Comparison of ENCODE assay signal across 28 mouse cellular contexts in the genomic region with DNA sequence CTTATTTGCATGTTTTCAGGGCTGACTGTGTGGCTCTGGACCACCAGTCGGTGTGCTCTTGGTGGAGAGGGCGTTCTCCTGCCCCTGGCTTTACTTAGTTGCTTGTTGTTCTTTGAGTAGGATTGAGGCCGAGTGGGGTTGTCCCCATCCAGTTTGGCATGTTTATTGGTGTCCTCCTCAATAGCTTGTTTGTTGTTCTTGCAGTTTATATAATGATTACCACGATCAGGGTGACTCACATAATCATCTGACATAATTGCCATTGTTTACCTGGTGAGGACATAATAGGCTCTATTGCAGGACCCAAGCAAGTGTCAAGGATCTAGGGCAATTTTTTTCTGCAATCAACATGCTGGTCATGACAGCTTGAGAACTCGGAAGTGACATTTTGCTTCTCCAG. TPM values are rescaled to one million over a fixed set of nuclear protein-coding genes. Genes with fewer than 3 reads are reported as not detected.
A peak's percentile ranks its signal among the peaks of the same experiment; 100 is the strongest.
DNase-seq lines count a peak whose midpoint lies in the region; ATAC-seq lines count a peak whose summit lies in the region.
"Had no signal": no experiment of that assay in that cellular context is flagged by ENCODE, and none has a peak within 500 bp of the region (broad histone marks: within the 10 kb centered on the region; RNA-seq: fewer than 3 reads in every experiment).

No protein-coding gene starts in this region.

- no peak overlapping the region; the same call in 1 of the 2 replicates for H3K27ac ChIP-seq in limb, embryonic 13.5 days
- H3K27ac ChIP-seq in limb, embryonic 10.5 days: no peak overlapping the region
- H3K27ac ChIP-seq: embryonic facial prominence, embryonic 12.5 days; embryonic facial prominence, embryonic 15.5 days; gastrocnemius, adult 2 months; heart, adult 2 months; heart, embryonic 10.5 days; heart, embryonic 13.5 days; hindbrain, embryonic 10.5 days; hindbrain, embryonic 13.5 days had no signal

- no peaks in the 10 kb centered on the region for H3K9me3 ChIP-seq in limb, embryonic 13.5 days
- H3K9me3 ChIP-seq in limb, embryonic 10.5 days (replicated peaks): no peaks in the 10 kb centered on the region
- H3K9me3 ChIP-seq: embryonic facial prominence, embryonic 12.5 days; embryonic facial prominence, embryonic 15.5 days; G1E; heart, embryonic 10.5 days; heart, embryonic 13.5 days; hindbrain, embryonic 10.5 days; hindbrain, embryonic 13.5 days had no signal

- H3K4me2 ChIP-seq in limb, embryonic 13.5 days (replicated peaks): peak overlapping the region; percentile 30; the same call in 1 of the 2 replicates
- H3K4me2 ChIP-seq: embryonic facial prominence, embryonic 12.5 days; embryonic facial prominence, embryonic 15.5 days; heart, embryonic 13.5 days; hindbrain, embryonic 13.5 days had no signal

- no peak for ATAC-seq in limb, embryonic 13.5 days (ENCODE audit: low FRiP score, low read depth)
- ATAC-seq: forebrain, embryonic 14.5 days; forebrain, postnatal 0 days; hindbrain, embryonic 16.5 days had no signal

- H3K36me3 ChIP-seq in limb, embryonic 13.5 days: 0 out of 2 replicates have a peak, but pooled peaks cover 6% of the 10 kb centered on the region
- peaks cover 9% of the 10 kb centered on the region; the same call in 1 of the 2 replicates for H3K36me3 ChIP-seq in limb, embryonic 10.5 days
- H3K36me3 ChIP-seq: embryonic facial prominence, embryonic 12.5 days; embryonic facial prominence, embryonic 15.5 days; G1E; heart, embryonic 10.5 days; hindbrain, embryonic 10.5 days; hindbrain, embryonic 13.5 days had no signal

- no peaks in the 10 kb centered on the region for H3K27me3 ChIP-seq in limb, embryonic 13.5 days
- no peaks in the 10 kb centered on the region for H3K27me3 ChIP-seq in limb, embryonic 10.5 days (ENCODE audit: low read depth, poor library complexity, severe bottlenecking)
- H3K27me3 ChIP-seq: CH12.LX; embryonic facial prominence, embryonic 12.5 days; embryonic facial prominence, embryonic 15.5 days; heart, embryonic 13.5 days; hindbrain, embryonic 13.5 days had no signal

- H3K9ac ChIP-seq in limb, embryonic 13.5 days: no peak overlapping the region
- H3K9ac ChIP-seq: embryonic facial prominence, embryonic 12.5 days; embryonic facial prominence, embryonic 15.5 days; forebrain, postnatal 0 days; heart, embryonic 13.5 days; hindbrain, embryonic 13.5 days had no signal

- peaks cover 65% of the 10 kb centered on the region for H3K4me1 ChIP-seq in limb, embryonic 13.5 days
- peaks cover 46% of the 10 kb centered on the region for H3K4me1 ChIP-seq in limb, embryonic 10.5 days

- 51% methylated on average over 5 of the region's 5 CpGs for WGBS in limb, embryonic 13.5 days
- 48% methylated on average over 5 of the region's 5 CpGs for WGBS in limb, embryonic 10.5 days

- DNase-seq in heart, adult 11 months: peak; percentile 79
- DNase-seq in heart, postnatal 25 days (ENCODE audit: low spot score): no peak
- DNase-seq in limb, embryonic 10.5 days (ENCODE audit: low spot score): no peak
- DNase-seq in 416B (ENCODE audit: low read depth): peak; percentile 15
- no peak for DNase-seq in kidney, postnatal 36 days
- DNase-seq: adrenal gland, adult 2 months; adrenal gland, postnatal 14 days; B cell, adult 2 months; cerebellum, adult 11 months; cerebellum, adult 2 months; cerebellum, adult 9-11 months; cerebellum, postnatal 25 days; forebrain, postnatal 0 days; gastrocnemius, adult 2 months; gastrocnemius, postnatal 14 days; heart, adult 2 months; heart, postnatal 14 days had no signal

- intact Hi-C loops in heart, postnatal 25 days (cut with DNase I): no loop called here

- H3K4me3 ChIP-seq in limb, embryonic 13.5 days: no peak overlapping the region
- H3K4me3 ChIP-seq in limb, embryonic 10.5 days: no peak overlapping the region
- H3K4me3 ChIP-seq: embryonic facial prominence, embryonic 12.5 days; embryonic facial prominence, embryonic 15.5 days; gastrocnemius, adult 2 months; heart, adult 2 months; heart, embryonic 10.5 days; heart, embryonic 13.5 days; hindbrain, embryonic 10.5 days; hindbrain, embryonic 13.5 days had no signal

RNA-seq across cellular contexts. Expression of a gene that starts 5.0 kb away (rescaled TPM):
- 10 to 100 TPM; 16.6 to 26.1 TPM for total RNA-seq in heart, postnatal 25 days (2021)
- polyA plus RNA-seq in limb, embryonic 13.5 days (2015; fragmentation: Nextera tagmentation; extraction: Ambion mirVana): 58.1 and 60.6 TPM in 2 replicates
- 52.0 and 59.6 TPM in 2 replicates for polyA plus RNA-seq in limb, embryonic 10.5 days (2016; fragmentation: Nextera tagmentation; extraction: Ambion mirVana)

RNA-seq across cellular contexts. Expression of a gene that starts 7.1 kb away (rescaled TPM):
- total RNA-seq in heart, postnatal 25 days (2021): 10 to 100 TPM; 16.2 to 19.3 TPM
- 21.4 and 22.3 TPM in 2 replicates for polyA plus RNA-seq in limb, embryonic 13.5 days (2015; fragmentation: Nextera tagmentation; extraction: Ambion mirVana)
- polyA plus RNA-seq in limb, embryonic 10.5 days (2016; fragmentation: Nextera tagmentation; extraction: Ambion mirVana): 18.9 and 22.5 TPM in 2 replicates

Comparison
In these comparisons a context has a peak if more than half of its experiments do, and no peak if none do; other contexts are left out.
1. DNase-seq: peak in heart, adult 11 months (single experiment) and 416B (single experiment); none in heart, postnatal 25 days (single experiment), limb, embryonic 10.5 days (single experiment) and kidney, postnatal 36 days (0 of 2).